Mouse (Mus musculus) spleen, adult 2 months (tissue): ENCODE data around the gene Muc5ac. TPM values are rescaled to one million over a fixed set of nuclear protein-coding genes. Genes with fewer than 3 reads are reported as not detected.
A peak's percentile ranks its signal among the peaks of the same experiment; 100 is the strongest.

Experiments
- DNase-seq, 2 experiments: peaks; one replicate each; pipeline versions ENCODE4 v3.0.0 to v3.0.0-alpha.2; 2012 to 2021; ENCODE audit warnings: low spot score in 2 of 2, low read depth in 1 of 2
- H3K27ac ChIP-seq: fragments of 200-500 bp; 2 replicates; pipeline ENCODE4 v1.5.1; 2012; ENCODE audit warnings: low read length, inconsistent platforms; ENCODE audit not compliant: insufficient read depth
- H3K27me3 ChIP-seq: fragments of 200-500 bp; 2 replicates; pipeline ENCODE4 v1.6.1; 2012; ENCODE audit warnings: mild to moderate bottlenecking, moderate library complexity, low read length, inconsistent platforms; ENCODE audit not compliant: control insufficient read depth, insufficient read depth
- H3K36me3 ChIP-seq: fragments of 200-500 bp; 2 replicates; pipeline ENCODE4 v1.6.1; 2012; ENCODE audit warnings: mild to moderate bottlenecking, low read length, inconsistent platforms; ENCODE audit not compliant: control insufficient read depth, insufficient read depth
- H3K4me1 ChIP-seq: fragments of 200-500 bp; 2 replicates; pipeline ENCODE4 v1.6.1; 2011; ENCODE audit warnings: inconsistent platforms; ENCODE audit not compliant: control insufficient read depth, insufficient read depth, insufficient read length
- H3K4me3 ChIP-seq: fragments of 200-500 bp; 2 replicates; pipeline ENCODE4 v1.5.1; 2011; ENCODE audit warnings: mild to moderate bottlenecking, inconsistent platforms; ENCODE audit not compliant: insufficient read depth, insufficient read length; ENCODE audit errors: extremely low read depth
- CTCF ChIP-seq: fragments of 200-500 bp; IDR thresholded peaks from 2 replicates; pipeline ENCODE4 v1.5.1; 2011; ENCODE audit warnings: mild to moderate bottlenecking, inconsistent platforms; ENCODE audit not compliant: insufficient read depth, insufficient read length, insufficient replicate concordance; ENCODE audit errors: extremely low read depth
- POLR2A ChIP-seq: fragments of 200-500 bp; IDR thresholded peaks from 2 replicates; pipeline ENCODE4 v1.6.1; 2011; ENCODE audit warnings: low read depth, low read length, inconsistent platforms
- WGBS: fragments of 180-500 bp; shearing (Covaris S2); methylation state at CpG from one replicate; pipeline ENCODE4 v1.1.7; 2018; 5-methylcytosine and 5-hydroxymethylcytosine counted together
- polyA plus RNA-seq: library from polyadenylated mRNA; depleted of rRNA; stranded (reverse); fragments of >200 nt; gene quantifications from 2 replicates; pipeline ENCODE4 v1.2.3, GENCODE M21; 2012; rRNA removed

Muc5ac gene
- polyA plus RNA-seq, result 0.04 and 0.05 TPM in 2 replicates

DNA sequence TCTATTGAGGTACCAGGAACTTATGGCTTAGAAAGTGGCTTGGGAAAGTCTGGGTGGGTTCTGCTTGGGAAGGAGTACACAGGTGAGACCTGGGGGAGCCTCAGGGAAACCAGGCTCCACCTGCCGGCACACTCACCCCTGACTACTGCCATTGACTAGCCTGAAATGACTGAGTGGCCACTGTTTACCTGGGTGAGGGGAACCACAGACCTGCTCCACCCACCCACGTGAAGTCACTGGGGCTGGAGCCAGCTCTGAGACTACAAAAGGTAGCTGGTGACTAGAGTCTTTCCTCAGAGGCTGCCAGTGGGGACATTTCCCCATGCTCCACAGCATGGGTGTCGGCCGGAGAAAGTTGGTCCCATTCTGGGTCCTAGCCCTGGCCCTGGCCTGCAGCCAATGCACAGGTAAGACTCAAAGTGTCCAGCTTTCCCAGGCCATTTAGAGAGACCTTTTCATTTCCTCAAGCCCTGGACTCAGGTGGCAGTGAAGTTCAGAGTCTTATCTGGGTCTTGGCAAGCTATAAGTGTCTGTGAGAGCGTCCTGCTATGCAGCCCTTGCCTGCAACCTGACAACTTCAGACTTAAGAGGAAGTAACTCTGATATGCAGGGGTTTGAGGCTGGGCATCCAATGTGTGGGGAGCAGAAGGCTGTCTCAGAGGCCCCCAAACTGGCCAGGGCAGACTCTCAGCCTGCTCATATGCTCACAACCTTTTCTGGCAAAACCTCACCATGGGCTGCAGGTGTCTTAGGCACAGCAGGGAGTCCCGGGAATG lies at the start of gene Muc5ac:
Muc5ac (plus strand) TSS at position 296 of the 776 bp plus-strand sequence.
- H3K27ac ChIP-seq, result no peak within 1 kb of the TSS
- 74% methylated on average over 6 of the region's 6 CpGs for WGBS
- no peaks in the 10 kb centered on the region for H3K4me1 ChIP-seq
- no peaks in the 10 kb centered on the region for H3K36me3 ChIP-seq
- H3K27me3 ChIP-seq, result no peaks in the 10 kb centered on the region
- no peak within 1 kb of the TSS for H3K4me3 ChIP-seq
- TF ChIP-seq CTCF (no peak), POLR2A (no peak)
- no peak for DNase-seq

DNA sequence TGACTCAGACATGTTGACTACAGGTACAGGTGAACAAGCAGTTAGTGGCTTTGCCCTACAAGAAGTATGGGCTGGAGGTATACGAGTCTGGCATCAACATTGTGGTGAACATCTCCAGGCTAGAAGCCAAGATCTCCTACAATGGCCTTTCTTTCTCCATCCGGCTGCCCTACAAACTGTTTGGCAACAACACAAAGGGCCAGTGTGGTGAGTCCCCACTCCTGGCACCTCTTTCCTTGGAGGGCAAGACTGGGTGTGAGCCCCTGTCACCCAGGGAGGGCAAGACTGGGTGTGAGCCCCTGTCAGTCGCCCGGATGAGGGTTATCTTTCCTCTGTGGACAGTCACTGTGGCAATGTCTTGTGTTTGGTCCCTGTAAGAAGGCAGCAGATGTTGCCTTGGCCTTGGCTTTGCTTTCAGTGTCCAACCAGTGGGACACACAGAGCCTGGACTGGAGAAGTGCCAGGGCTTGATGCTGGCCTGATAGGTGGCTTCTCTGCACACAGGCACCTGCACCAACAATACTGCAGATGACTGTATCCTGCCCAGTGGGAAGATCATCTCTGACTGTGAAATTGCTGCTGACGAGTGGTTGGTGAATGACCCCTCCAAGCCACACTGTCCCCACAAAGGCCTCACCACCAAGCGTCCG lies 41.2 kb upstream of the Muc5ac start:
- 82% methylated on average over 7 of the region's 7 CpGs for WGBS
- Histone ChIP-seq H3K4me1 (no peaks in the 10 kb centered on the region), H3K36me3 (no peaks in the 10 kb centered on the region), H3K27me3 (no peaks in the 10 kb centered on the region), H3K4me3 (no peak overlapping the region), H3K27ac (no peak overlapping the region)
- TF ChIP-seq POLR2A, result no peak
- TF ChIP-seq CTCF, result no peak
- no peak for DNase-seq

DNA sequence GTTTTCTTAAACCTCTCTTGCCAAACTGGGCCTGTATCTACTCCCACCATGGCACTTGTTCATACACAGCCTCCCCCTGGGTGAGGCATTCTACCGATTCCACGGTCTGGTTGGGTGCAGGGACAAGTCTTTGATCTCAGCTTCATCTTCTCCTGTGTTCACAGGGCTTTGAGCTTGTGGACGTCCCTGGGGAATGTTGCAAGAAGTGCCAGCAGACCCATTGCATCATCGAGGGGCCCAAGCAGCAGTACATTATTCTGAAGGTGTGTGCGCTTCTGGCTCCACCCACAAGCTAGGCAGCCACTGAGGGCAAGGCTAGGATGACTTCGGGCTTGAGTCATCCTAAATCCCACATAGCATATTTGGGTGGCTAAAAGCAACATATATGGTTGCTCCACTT lies 36.3 kb upstream of the Muc5ac start:
- Histone ChIP-seq H3K4me1 (no peaks in the 10 kb centered on the region), H3K27ac (no peak overlapping the region), H3K27me3 (no peaks in the 10 kb centered on the region), H3K36me3 (no peaks in the 10 kb centered on the region), H3K4me3 (no peak overlapping the region)
- WGBS, result 80% methylated on average over 6 of the region's 6 CpGs
- DNase-seq, result no peak
- no peak for TF ChIP-seq CTCF
- no peak for TF ChIP-seq POLR2A

DNA sequence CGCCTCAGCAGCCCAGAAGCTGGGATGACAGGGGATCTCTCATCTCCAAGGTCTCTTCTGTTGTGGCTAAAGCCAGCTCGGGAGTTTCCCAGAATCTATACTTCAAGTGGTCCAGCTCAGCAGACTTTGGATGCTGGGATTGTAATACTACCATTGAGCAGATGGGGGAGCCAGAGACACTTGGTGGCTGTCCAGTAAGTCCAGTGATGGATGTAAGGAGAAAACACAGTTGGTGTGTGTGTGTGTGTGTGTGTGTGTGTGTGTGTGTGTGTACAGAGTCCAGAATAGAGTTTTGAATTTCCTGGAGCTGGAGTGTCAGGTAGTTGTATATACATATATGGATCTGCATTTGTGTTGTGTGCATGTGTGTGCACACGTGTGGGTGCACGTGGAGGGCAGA lies 32.9 kb upstream of the Muc5ac start:
- TF ChIP-seq CTCF, result peak; percentile 35; the same call in 1 of the 2 replicates
- no peak for TF ChIP-seq POLR2A
- Histone ChIP-seq H3K27ac (no peak overlapping the region), H3K27me3 (no peaks in the 10 kb centered on the region), H3K36me3 (no peaks in the 10 kb centered on the region), H3K4me3 (no peak overlapping the region), H3K4me1 (no peaks in the 10 kb centered on the region)
- 52% methylated on average over 4 of the region's 4 CpGs for WGBS
- DNase-seq, result peak in 1 of 2 experiments; percentile 37

DNA sequence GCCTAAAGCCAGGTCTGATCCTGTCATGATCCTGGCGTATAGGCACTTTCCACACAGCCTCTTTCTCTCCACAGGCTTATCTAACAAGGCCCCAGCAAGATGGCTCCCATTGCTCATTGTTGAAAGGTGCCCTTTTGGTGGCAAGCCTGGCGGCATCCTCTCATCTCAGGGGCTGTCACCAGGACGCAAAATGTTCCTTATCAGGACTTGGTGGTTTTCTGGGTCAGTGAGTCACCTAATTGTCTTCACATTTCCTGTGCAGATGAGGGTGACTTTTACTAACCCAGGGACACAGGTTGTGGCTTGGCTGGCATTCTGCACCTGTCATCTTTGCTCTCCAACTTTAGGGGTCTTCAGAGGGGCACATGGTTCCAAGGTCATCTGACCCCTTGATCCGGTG lies 30.5 kb upstream of the Muc5ac start:
- WGBS, result 51% methylated on average over 4 of the region's 4 CpGs
- Histone ChIP-seq H3K4me1 (no peaks in the 10 kb centered on the region), H3K36me3 (no peaks in the 10 kb centered on the region), H3K4me3 (no peak overlapping the region), H3K27me3 (no peaks in the 10 kb centered on the region), H3K27ac (no peak overlapping the region)
- no peak for DNase-seq
- TF ChIP-seq CTCF, result no peak
- TF ChIP-seq POLR2A, result no peak

DNA sequence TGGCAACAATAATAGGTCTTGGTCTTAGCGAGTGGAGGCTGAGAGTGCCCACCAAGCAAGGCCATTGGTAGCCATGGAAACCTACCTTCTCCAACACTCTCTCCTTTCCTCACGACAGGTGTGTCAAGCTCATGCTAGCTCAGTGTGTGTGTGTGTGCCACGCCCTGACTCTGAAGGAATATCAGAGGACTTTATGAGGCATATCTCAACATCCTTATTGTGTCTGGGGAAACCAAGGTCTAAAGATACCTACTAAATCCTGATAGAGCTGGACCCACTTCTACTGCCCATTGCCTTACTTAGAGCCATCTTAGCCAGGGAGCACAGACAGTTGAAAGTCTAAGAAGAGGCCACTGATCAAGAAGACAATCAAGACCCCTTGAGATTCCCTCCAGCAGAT lies 18.3 kb upstream of the Muc5ac start:
- no peak overlapping the region for H3K4me3 ChIP-seq
- no peak overlapping the region for H3K27ac ChIP-seq
- no peaks in the 10 kb centered on the region for H3K27me3 ChIP-seq
- TF ChIP-seq CTCF (no peak), POLR2A (no peak)
- 82% methylated on average over 3 of the region's 3 CpGs for WGBS
- DNase-seq, result no peak
- no peaks in the 10 kb centered on the region for H3K36me3 ChIP-seq
- H3K4me1 ChIP-seq, result no peaks in the 10 kb centered on the region

DNA sequence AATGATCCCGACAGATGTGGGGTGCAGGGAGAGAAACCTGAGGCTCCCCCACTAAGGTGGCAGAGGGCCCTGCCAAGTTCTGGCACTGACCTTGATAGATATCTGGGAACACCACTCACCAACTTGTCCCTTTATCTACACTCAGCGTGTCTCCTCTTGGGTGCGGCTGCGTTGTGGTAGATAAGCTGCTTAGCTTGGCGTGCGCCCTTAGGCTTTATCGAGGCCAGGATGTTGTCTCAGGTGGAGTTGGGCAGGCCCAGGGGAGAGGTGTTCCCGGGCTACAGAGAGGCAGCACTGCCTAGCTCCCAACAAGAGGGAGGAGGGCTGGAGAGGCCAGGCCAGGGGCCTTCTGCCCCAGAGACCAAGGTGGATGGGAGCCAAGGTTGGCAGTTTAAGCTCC lies 17.8 kb upstream of the Muc5ac start:
- 68% methylated on average over 8 of the region's 8 CpGs for WGBS
- H3K4me3 ChIP-seq, result no peak overlapping the region
- H3K4me1 ChIP-seq, result no peaks in the 10 kb centered on the region
- H3K27ac ChIP-seq, result no peak overlapping the region
- DNase-seq, result no peak
- no peaks in the 10 kb centered on the region for H3K36me3 ChIP-seq
- TF ChIP-seq CTCF (no peak), POLR2A (no peak)
- H3K27me3 ChIP-seq, result no peaks in the 10 kb centered on the region
